Mouse (Mus musculus) neutrophil, adult 59 days (primary cell): ENCODE results near the gene Rbfox3. TPM values are rescaled to one million over a fixed set of nuclear protein-coding genes. Genes with fewer than 3 reads are reported as not detected.

Experiments
- total RNA-seq, 2 experiments: library from RNA; stranded (reverse); gene quantifications; 1 replicate in 1 of 2; 2 replicates in 1 of 2; pipeline ENCODE4 v1.2.4; 2023

The Rbfox3 gene
- total RNA-seq = not detected

DNA sequence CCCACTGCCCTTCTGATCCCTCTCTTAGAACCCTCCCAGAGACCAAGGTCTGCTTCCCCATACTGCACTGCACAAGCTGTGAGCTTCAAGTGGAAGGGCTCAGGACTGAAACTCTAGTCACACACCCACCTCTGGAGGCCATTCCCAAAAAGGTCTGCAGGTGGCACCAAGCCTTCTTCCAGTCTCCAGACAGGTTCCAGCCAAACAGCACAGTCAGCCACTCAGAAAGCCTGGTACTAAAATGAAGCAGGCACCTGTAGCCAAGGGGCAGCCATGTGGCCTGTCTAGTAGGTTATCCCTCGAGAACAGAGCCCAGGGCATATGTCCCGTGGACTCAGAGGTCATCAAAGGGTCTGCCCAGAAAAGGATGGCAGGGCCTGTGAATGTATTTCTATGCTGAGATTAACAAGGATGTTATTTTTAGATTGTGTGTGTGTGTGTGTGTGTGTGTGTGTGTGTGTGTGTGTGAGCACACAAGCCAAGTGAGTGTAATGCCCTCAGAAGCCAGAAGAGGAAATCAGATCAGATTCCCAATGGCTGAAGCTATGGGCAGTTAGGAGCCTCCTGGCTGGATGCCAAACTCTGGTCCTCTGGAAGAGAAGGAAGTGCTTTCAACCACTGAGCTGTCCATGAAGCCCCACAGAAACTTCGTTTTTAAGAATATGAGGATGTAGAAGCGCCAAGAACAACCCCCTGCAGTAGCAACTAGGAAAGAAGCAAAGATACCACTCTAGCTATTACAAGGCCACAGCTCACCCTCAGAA lies at the start of gene Rbfox3:
Gene Rbfox3 (minus strand): TSS at position 291 of the 764 bp plus-strand sequence.

DNA sequence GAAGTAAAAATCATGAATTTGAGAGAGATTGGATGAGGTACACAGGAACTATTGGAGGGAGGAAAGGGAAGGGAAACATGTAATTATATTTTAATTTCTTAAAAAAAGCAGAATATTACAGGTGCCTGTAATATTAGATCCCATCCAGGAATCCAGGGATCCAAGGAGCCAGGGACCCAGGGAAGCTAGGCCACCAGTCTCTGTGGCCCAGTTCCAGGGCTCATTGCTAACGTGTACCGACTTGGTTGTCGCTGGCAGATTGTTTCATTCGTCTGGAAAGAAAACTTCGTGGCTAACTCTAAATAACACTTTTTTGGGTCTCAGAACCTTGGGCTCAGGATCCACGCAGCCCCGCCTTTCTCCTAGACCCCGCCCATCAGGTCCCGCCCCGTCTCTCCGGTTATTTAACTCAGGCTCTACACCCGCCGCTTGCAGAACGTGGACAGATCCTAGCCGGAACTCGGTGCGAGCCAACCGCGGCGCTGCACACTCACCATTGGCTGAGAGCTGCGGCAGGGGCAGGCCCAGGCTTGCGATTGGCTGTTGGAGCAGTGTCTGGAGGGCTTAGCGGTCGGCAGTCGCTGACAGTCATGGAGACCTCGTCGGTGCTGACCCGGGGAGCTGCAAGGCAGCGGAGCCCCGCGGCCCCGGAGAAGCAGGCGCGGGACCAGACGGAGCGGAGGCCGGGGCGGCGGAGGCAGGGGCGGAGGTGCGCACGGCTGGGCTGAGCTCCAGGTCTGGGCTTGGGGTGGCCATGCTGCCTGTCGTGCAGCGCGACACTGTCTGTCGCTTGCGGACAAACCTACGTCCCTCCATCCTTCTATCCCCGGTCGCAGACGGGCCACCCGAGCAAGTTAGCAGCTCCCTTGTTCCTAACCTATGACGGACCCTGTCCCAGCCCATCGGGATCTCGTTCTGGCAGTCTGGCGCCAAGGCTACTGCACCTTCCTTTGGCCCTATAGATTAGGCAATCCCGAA lies 434.7 kb downstream of the Rbfox3 start, which contains the start of gene Engase:
Gene Engase (plus strand): TSS at position 434 of the 978 bp plus-strand sequence.

Other genes starting within 250 kb of the Rbfox3 start
- not detected for gene Enpp7, start 76.6 kb upstream of the Rbfox3 start, total RNA-seq
- gene Cbx2, start 111.4 kb upstream of the Rbfox3 start, total RNA-seq = 1 to 10 TPM; 1.4 to 1.8 TPM
- gene Cbx8, start 129.4 kb upstream of the Rbfox3 start, total RNA-seq = 10 to 100 TPM; 13.5 to 16.1 TPM
- gene Cbx4, start 174.6 kb upstream of the Rbfox3 start, total RNA-seq = 10 to 100 TPM; 57.1 to 62.3 TPM